Mouse (Mus musculus) forebrain, embryonic 16.5 days (tissue): ENCODE measurements around the gene Vdr. TPM values are rescaled to one million over a fixed set of nuclear protein-coding genes. Genes with fewer than 3 reads are reported as not detected.

Experiments
- ATAC-seq: fragments of 200-750 bp; cut with Nextera tagmentation; 2 replicates; pipeline ENCODE4 v1.8.0; 2017; ENCODE audit warnings: mild to moderate bottlenecking, moderate library complexity
- H3K27ac ChIP-seq: fragments of 300-500 bp; sonication (generic); 2 replicates; pipeline ENCODE4 v1.5.1; 2014; ENCODE audit warnings: low read length, control low read depth
- H3K27me3 ChIP-seq: fragments of 300-500 bp; sonication (generic); replicated peaks from 2 replicates; pipeline ENCODE4 v1.6.1; 2014; ENCODE audit warnings: low read length; ENCODE audit not compliant: control insufficient read depth, insufficient read depth
- H3K36me3 ChIP-seq: fragments of 300-500 bp; sonication (generic); 2 replicates; pipeline ENCODE4 v1.6.1; 2014; ENCODE audit not compliant: control insufficient read depth, insufficient read depth
- H3K4me1 ChIP-seq: fragments of 300-500 bp; sonication (generic); replicated peaks from 2 replicates; pipeline ENCODE4 v1.6.1; 2014; ENCODE audit warnings: low read length; ENCODE audit not compliant: control insufficient read depth, insufficient read depth
- H3K4me2 ChIP-seq: fragments of 300-500 bp; sonication (generic); 2 replicates; pipeline ENCODE4 v1.6.1; 2014; ENCODE audit warnings: mild to moderate bottlenecking, low read length, control low read depth
- H3K4me3 ChIP-seq: fragments of 300-500 bp; sonication (generic); replicated peaks from 2 replicates; pipeline ENCODE4 v1.5.1; 2014; ENCODE audit warnings: mild to moderate bottlenecking, low read length, control low read depth
- H3K9ac ChIP-seq: fragments of 300-500 bp; sonication (generic); replicated peaks from 2 replicates; pipeline ENCODE4 v1.6.1; 2014; ENCODE audit warnings: low read depth, low read length, control low read depth
- H3K9me3 ChIP-seq: fragments of 300-500 bp; sonication (generic); 2 replicates; pipeline ENCODE4 v1.6.1; 2016; ENCODE audit warnings: low read length; ENCODE audit not compliant: control insufficient read depth
- WGBS: fragments of 180-500 bp; shearing (Covaris S2); extraction: QIAGEN DNeasy Blood & Tissue Kit; methylation state at CpG from one replicate; pipeline ENCODE4 v1.1.7; 2014; 5-methylcytosine and 5-hydroxymethylcytosine counted together
- polyA plus RNA-seq: library from polyadenylated mRNA; unstranded; fragments of >200 nt; fragmentation: Nextera tagmentation; extraction: Ambion mirVana; gene quantifications from 2 replicates; pipeline ENCODE4 v1.2.1, GENCODE M21; 2015

Vdr gene
- polyA plus RNA-seq, 1 experiment from 2014 or later = not detected

GRCm38 (mm10) chr15:97850441-97850840 lies 60.0 kb downstream of the Vdr start:
- H3K9ac ChIP-seq = no peak overlapping the region
- no peak overlapping the region for H3K4me3 ChIP-seq
- H3K36me3 ChIP-seq = no peaks in the 10 kb centered on the region
- 23% methylated on average over 2 of the region's 2 CpGs for WGBS
- H3K27ac ChIP-seq = no peak overlapping the region
- H3K4me2 ChIP-seq = no peak overlapping the region
- H3K9me3 ChIP-seq = no peaks in the 10 kb centered on the region
- H3K4me1 ChIP-seq = 0 out of 2 replicates have a peak, but pooled peaks cover 5% of the 10 kb centered on the region
- peak; percentile 13; the same call in 1 of the 2 replicates for ATAC-seq
- no peaks in the 10 kb centered on the region for H3K27me3 ChIP-seq

- peak; percentile 82 for ATAC-seq
- WGBS = 9% methylated on average over 19 of the region's 19 CpGs
- peak overlapping the region; percentile 38 for H3K4me3 ChIP-seq
- H3K4me1 ChIP-seq = 0 out of 2 replicates have a peak, but pooled peaks cover 5% of the 10 kb centered on the region
- no peaks in the 10 kb centered on the region for H3K27me3 ChIP-seq
- no peaks in the 10 kb centered on the region for H3K36me3 ChIP-seq
- H3K4me2 ChIP-seq = peak overlapping the region; percentile 63
- peak overlapping the region; percentile 24; the same call in 1 of the 2 replicates for H3K9ac ChIP-seq
- H3K27ac ChIP-seq = no peak overlapping the region
- H3K9me3 ChIP-seq = no peaks in the 10 kb centered on the region
These were observed 61.1 kb downstream of the Vdr start for GRCm38 (mm10) chr15:97849116-97849911.

- H3K4me2 ChIP-seq = no peak overlapping the region
- H3K9me3 ChIP-seq = no peaks in the 10 kb centered on the region
- 94% methylated on average over 2 of the region's 2 CpGs for WGBS
- 0 out of 2 replicates have a peak, but pooled peaks cover 5% of the 10 kb centered on the region for H3K4me1 ChIP-seq
- H3K27ac ChIP-seq = no peak overlapping the region
- H3K27me3 ChIP-seq = no peaks in the 10 kb centered on the region
- no peak overlapping the region for H3K4me3 ChIP-seq
- no peaks in the 10 kb centered on the region for H3K36me3 ChIP-seq
- ATAC-seq = no peak
- no peak overlapping the region for H3K9ac ChIP-seq
These were observed 62.6 kb downstream of the Vdr start for GRCm38 (mm10) chr15:97847866-97848265.

- Histone ChIP-seq H3K27me3 (no peaks in the 10 kb centered on the region), H3K9ac (no peak overlapping the region), H3K27ac (no peak overlapping the region), H3K4me1 (0 out of 2 replicates have a peak, but pooled peaks cover 5% of the 10 kb centered on the region), H3K36me3 (no peaks in the 10 kb centered on the region), H3K4me2 (no peak overlapping the region), H3K9me3 (no peaks in the 10 kb centered on the region), H3K4me3 (no peak overlapping the region)
- WGBS = 87% methylated on average over 4 of the region's 4 CpGs
- no peak for ATAC-seq
These were observed 63.1 kb downstream of the Vdr start for GRCm38 (mm10) chr15:97847285-97847684.

- ATAC-seq = no peak
- Histone ChIP-seq H3K36me3 (no peaks in the 10 kb centered on the region), H3K9ac (no peak overlapping the region), H3K27ac (no peak overlapping the region), H3K4me2 (no peak overlapping the region), H3K27me3 (no peaks in the 10 kb centered on the region), H3K4me3 (no peak overlapping the region), H3K4me1 (0 out of 2 replicates have a peak, but pooled peaks cover 5% of the 10 kb centered on the region), H3K9me3 (no peaks in the 10 kb centered on the region)
- 93% methylated on average over 11 of the region's 11 CpGs for WGBS
These were observed 64.1 kb downstream of the Vdr start for GRCm38 (mm10) chr15:97846121-97846882.

GRCm38 (mm10) chr15:97844037-97845034 lies 66.1 kb downstream of the Vdr start, which contains the start of gene Hdac7:
TSS of gene Hdac7 (minus strand) at chr15:97844502.
- Histone ChIP-seq H3K9ac (no peak within 1 kb of the TSS), H3K4me3 (no peak within 1 kb of the TSS), H3K27ac (no peak within 1 kb of the TSS), H3K4me2 (no peak within 1 kb of the TSS), H3K36me3 (no peaks in the 10 kb centered on the region), H3K27me3 (no peaks in the 10 kb centered on the region), H3K4me1 (0 out of 2 replicates have a peak, but pooled peaks cover 3% of the 10 kb centered on the region), H3K9me3 (no peaks in the 10 kb centered on the region)
- no peak for ATAC-seq
- 78% methylated on average over 19 of the region's 19 CpGs for WGBS

GRCm38 (mm10) chr15:97843247-97843651 lies 67.2 kb downstream of the Vdr start:
- H3K27ac ChIP-seq = no peak overlapping the region
- no peaks in the 10 kb centered on the region for H3K9me3 ChIP-seq
- 87% methylated on average over 7 of the region's 7 CpGs for WGBS
- no peak overlapping the region for H3K4me3 ChIP-seq
- no peaks in the 10 kb centered on the region for H3K4me1 ChIP-seq
- ATAC-seq = no peak
- H3K4me2 ChIP-seq = no peak overlapping the region
- H3K27me3 ChIP-seq = no peaks in the 10 kb centered on the region
- no peaks in the 10 kb centered on the region for H3K36me3 ChIP-seq
- no peak overlapping the region for H3K9ac ChIP-seq

GRCm38 (mm10) chr15:97842058-97842457 lies 68.4 kb downstream of the Vdr start:
- Histone ChIP-seq H3K4me3 (no peak overlapping the region), H3K4me1 (peaks cover 4% of the 10 kb centered on the region), H3K27me3 (no peaks in the 10 kb centered on the region), H3K9me3 (no peaks in the 10 kb centered on the region), H3K9ac (no peak overlapping the region), H3K4me2 (no peak overlapping the region), H3K27ac (no peak overlapping the region), H3K36me3 (no peaks in the 10 kb centered on the region)
- WGBS = 86% methylated on average over 6 of the region's 6 CpGs
- ATAC-seq = no peak
